ENCODE assay signal across 19 mouse cellular contexts in genomic region chr19:33074907-33075306, GRCm38 (mm10).
DNase-seq lines count a peak whose midpoint lies in the region; ATAC-seq and TF ChIP-seq lines count a peak whose summit lies in the region.
"Had no signal": no experiment of that assay in that cellular context is flagged by ENCODE, and none has a peak within 500 bp of the region (broad histone marks: within the 10 kb centered on the region; RNA-seq: fewer than 3 reads in every experiment).

No protein-coding gene starts in this region.

- H3K9ac ChIP-seq in kidney, postnatal 0 days (ENCODE audit: low read depth, low read length): no peak overlapping the region
- H3K9ac ChIP-seq in embryonic facial prominence, embryonic 15.5 days: no peak overlapping the region
- H3K9ac ChIP-seq: hindbrain, embryonic 13.5 days; liver, embryonic 12.5 days; neural tube, embryonic 12.5 days; stomach, embryonic 15.5 days had no signal

- no peaks in the 10 kb centered on the region for H3K36me3 ChIP-seq in kidney, postnatal 0 days (ENCODE audit: insufficient read depth, low read length)
- no peaks in the 10 kb centered on the region for H3K36me3 ChIP-seq in embryonic facial prominence, embryonic 15.5 days
- no peaks in the 10 kb centered on the region for H3K36me3 ChIP-seq in hindbrain, embryonic 10.5 days
- H3K36me3 ChIP-seq: hindbrain, embryonic 13.5 days; limb, embryonic 10.5 days; liver, embryonic 12.5 days; neural tube, embryonic 12.5 days; stomach, embryonic 15.5 days had no signal

- H3K27me3 ChIP-seq in kidney, postnatal 0 days (ENCODE audit: insufficient read depth, low read length): no peaks in the 10 kb centered on the region
- H3K27me3 ChIP-seq in embryonic facial prominence, embryonic 15.5 days: no peaks in the 10 kb centered on the region
- H3K27me3 ChIP-seq in hindbrain, embryonic 10.5 days (ENCODE audit: insufficient read depth, poor library complexity, severe bottlenecking): no peaks in the 10 kb centered on the region
- H3K27me3 ChIP-seq: hindbrain, embryonic 13.5 days; liver, embryonic 12.5 days; neural tube, embryonic 12.5 days; stomach, embryonic 15.5 days had no signal

- TF ChIP-seq CTCF in kidney, postnatal 0 days (IDR thresholded peaks at IDR 0.05; ENCODE audit: low read depth): no peak

- H3K4me1 ChIP-seq in kidney, postnatal 0 days (replicated peaks; ENCODE audit: insufficient read depth, low read length): no peaks in the 10 kb centered on the region
- H3K4me1 ChIP-seq in embryonic facial prominence, embryonic 15.5 days: peaks cover 9% of the 10 kb centered on the region; the same call in 1 of the 2 replicates
- no peaks in the 10 kb centered on the region for H3K4me1 ChIP-seq in hindbrain, embryonic 10.5 days (replicated peaks)
- H3K4me1 ChIP-seq: hindbrain, embryonic 13.5 days; limb, embryonic 10.5 days; liver, embryonic 12.5 days; neural tube, embryonic 12.5 days; stomach, embryonic 15.5 days had no signal

- peak overlapping the region; percentile 42; the same call in 1 of the 2 replicates for H3K27ac ChIP-seq in kidney, postnatal 0 days
- peak overlapping the region; percentile 19; the same call in 1 of the 2 replicates for H3K27ac ChIP-seq in embryonic facial prominence, embryonic 15.5 days (replicated peaks)
- no peak overlapping the region for H3K27ac ChIP-seq in hindbrain, embryonic 10.5 days
- H3K27ac ChIP-seq: hindbrain, embryonic 13.5 days; left cerebral cortex, adult 2 months; limb, embryonic 10.5 days; liver, embryonic 12.5 days; macrophage; neural tube, embryonic 12.5 days; stomach, embryonic 15.5 days had no signal

- peak; percentile 69 for DNase-seq in heart, adult 8-10 months (ENCODE audit: low spot score)
- DNase-seq in heart, postnatal 4 days: no peak
- peak; percentile 79 for DNase-seq in kidney, postnatal 0 days (ENCODE audit: low spot score)
- DNase-seq in kidney, postnatal 10 days: no peak
- DNase-seq in 3T3-L1 (ENCODE audit: low read depth, low spot score): peak; percentile 84
- DNase-seq in hindbrain, embryonic 10.5 days (ENCODE audit: low spot score): no peak
- DNase-seq: cerebellum, adult 9-10 months; thymus, adult 2 months had no signal

- H3K4me3 ChIP-seq in kidney, postnatal 0 days (replicated peaks; ENCODE audit: low read depth, low read length): no peak overlapping the region
- H3K4me3 ChIP-seq in embryonic facial prominence, embryonic 15.5 days (replicated peaks): no peak overlapping the region
- H3K4me3 ChIP-seq in hindbrain, embryonic 10.5 days: no peak overlapping the region
- H3K4me3 ChIP-seq: hindbrain, embryonic 13.5 days; left cerebral cortex, adult 2 months; limb, embryonic 10.5 days; liver, embryonic 12.5 days; neural tube, embryonic 12.5 days; stomach, embryonic 15.5 days had no signal

- H3K4me2 ChIP-seq in kidney, postnatal 0 days (ENCODE audit: low read length): no peak overlapping the region
- no peak overlapping the region for H3K4me2 ChIP-seq in embryonic facial prominence, embryonic 15.5 days (replicated peaks)
- H3K4me2 ChIP-seq: hindbrain, embryonic 13.5 days; liver, embryonic 12.5 days; midbrain, embryonic 11.5 days; neural tube, embryonic 12.5 days; stomach, embryonic 15.5 days had no signal

- no peak for ATAC-seq in kidney, postnatal 0 days (replicated peaks; ENCODE audit: low FRiP score, low read depth)
- no peak for ATAC-seq in embryonic facial prominence, embryonic 15.5 days (ENCODE audit: insufficient number of reproducible peaks, low FRiP score, low TSS enrichment, low read depth)
- ATAC-seq: forebrain, embryonic 14.5 days; intestine, postnatal 0 days; liver, embryonic 12.5 days had no signal

- H3K9me3 ChIP-seq in kidney, postnatal 0 days (replicated peaks; ENCODE audit: low read length): no peaks in the 10 kb centered on the region
- no peaks in the 10 kb centered on the region for H3K9me3 ChIP-seq in embryonic facial prominence, embryonic 15.5 days (replicated peaks)
- no peaks in the 10 kb centered on the region for H3K9me3 ChIP-seq in hindbrain, embryonic 10.5 days
- H3K9me3 ChIP-seq: hindbrain, embryonic 13.5 days; limb, embryonic 10.5 days; liver, embryonic 12.5 days; neural tube, embryonic 12.5 days; stomach, embryonic 15.5 days had no signal

- whole genome bisulfite sequencing in kidney, postnatal 0 days: 45% methylated on average over 4 of the region's 4 CpGs
- 42% methylated on average over 4 of the region's 4 CpGs for WGBS in embryonic facial prominence, embryonic 15.5 days
- WGBS in hindbrain, embryonic 10.5 days: 83% methylated on average over 4 of the region's 4 CpGs

Comparison
In these comparisons a context has a peak if more than half of its experiments do, and no peak if none do; other contexts are left out.
1. DNase-seq: peak in heart, adult 8-10 months (single experiment), kidney, postnatal 0 days (single experiment) and 3T3-L1 (single experiment); none in heart, postnatal 4 days (single experiment), kidney, postnatal 10 days (single experiment) and hindbrain, embryonic 10.5 days (single experiment).